Mouse (Mus musculus): Measurements from ENCODE around the gene Cpm. TPM values are rescaled to one million over a fixed set of nuclear protein-coding genes. Genes with fewer than 3 reads are reported as not detected.
"Not testable (repeated sequence)": the region's sequence is repeated elsewhere in the genome, so short reads cannot be mapped to it uniquely, and the experiment has no call there.

Gene Cpm
- total RNA-seq, 1 experiment from 2014 or later = 4.2 TPM

DNA sequence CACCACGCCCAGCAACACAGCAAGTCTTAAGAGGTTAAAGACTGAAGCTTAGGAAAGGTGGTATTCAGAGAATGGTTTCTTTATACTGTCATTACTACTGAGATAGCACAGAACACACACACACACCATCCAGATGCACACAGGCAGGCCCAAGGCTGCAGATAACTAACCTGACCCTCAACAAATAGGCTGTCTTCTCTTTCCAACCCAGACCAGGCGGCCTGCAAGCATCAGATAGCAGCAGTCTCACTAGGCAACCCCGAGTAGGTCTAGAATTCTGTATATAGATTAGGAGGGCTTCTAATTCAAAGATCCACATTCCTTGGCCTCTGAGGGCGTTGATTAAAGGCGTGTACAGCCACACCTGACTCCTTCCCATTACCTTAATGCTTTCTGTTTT lies 102.9 kb downstream of the Cpm start:
- no peak for ATAC-seq (replicated peaks; ENCODE audit: insufficient number of reproducible peaks, low FRiP score, low TSS enrichment, poor library complexity, severe bottlenecking)

DNA sequence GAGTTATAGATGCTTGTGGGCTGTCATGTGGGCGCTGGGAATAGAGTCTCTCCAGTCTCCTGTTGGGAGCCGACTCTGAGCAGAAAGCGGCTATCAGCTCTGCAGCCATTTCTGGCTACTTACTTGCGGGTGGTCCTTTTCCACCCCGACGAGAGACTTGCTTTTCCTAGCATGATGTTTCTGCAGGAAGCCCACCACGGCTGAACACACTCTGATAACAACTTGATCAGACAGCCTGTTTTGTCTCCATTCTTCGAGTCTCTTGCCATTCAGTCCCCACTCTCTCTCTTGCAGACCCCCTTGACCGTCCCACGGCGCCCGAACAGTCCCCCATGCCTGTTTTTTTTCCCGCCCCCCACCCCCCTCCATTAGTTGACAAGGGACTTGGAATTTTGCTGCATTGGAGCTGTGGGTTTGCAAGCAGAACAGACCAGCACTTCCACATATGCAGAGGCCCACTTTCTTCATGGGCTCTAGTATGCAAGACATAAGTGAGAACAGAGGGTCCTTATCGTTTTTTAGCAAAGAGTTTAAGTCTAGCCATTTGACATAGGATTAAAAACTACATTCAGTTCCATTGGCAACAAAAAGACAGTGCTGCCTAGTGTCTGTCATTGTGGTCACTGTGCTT lies 103.8 kb downstream of the Cpm start:
- no peak for ATAC-seq (replicated peaks; ENCODE audit: insufficient number of reproducible peaks, low FRiP score, low TSS enrichment, poor library complexity, severe bottlenecking)

DNA sequence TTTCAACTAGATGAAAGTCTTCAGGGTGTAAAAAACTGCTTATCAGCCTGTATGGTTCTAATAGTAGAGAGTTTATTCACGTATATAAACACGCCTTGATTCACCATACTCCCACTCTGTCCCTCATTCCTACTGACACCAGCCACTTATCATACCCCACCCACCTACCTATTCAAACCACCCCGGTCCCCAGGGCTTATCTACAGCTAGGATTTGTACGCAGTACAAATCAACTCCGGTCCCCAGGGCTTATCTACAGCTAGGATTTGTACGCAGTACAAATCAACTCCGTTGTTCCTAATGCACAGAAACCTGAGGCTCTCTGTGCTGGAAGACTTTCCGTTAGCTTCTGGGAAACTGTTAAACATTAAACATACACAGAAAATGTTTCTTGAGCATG lies 104.3 kb downstream of the Cpm start:
- not testable (repeated sequence) for ATAC-seq (replicated peaks; ENCODE audit: insufficient number of reproducible peaks, low FRiP score, low TSS enrichment, poor library complexity, severe bottlenecking)

DNA sequence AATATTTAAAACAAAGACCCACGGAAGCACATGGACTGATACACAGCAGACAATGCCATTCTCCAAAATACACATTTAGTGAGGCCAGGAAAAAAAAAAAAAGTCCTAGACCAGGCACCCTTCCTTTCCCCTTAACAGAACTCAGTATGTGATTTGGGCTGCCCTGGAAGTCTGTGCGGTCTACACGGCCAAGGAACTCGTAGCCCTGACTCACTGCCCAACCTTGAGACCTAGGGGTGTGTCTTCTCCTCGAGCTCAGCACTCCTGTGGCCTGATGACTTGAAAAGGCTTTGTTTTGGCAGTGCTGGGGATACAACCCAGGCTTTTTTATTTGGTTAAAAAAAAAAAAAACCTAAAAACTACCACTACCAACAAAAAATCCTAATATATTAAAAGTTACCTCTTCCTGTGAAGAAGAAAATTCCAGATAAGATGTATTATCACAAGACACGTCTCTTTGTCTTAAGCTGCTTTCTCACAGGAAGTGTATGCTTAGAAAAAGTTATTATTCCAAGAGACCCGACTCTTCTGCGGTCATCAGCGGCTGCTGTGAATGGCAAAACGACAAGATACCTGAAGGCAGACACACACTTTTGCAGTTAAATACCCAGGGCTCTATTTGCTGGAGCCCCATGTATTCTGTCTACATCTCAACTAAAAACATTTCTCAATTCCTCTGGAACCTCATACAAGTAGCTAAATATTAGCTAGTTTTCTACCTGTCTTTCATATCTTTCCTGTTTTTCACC lies 105.0 kb downstream of the Cpm start:
- ATAC-seq (replicated peaks; ENCODE audit: insufficient number of reproducible peaks, low FRiP score, low TSS enrichment, poor library complexity, severe bottlenecking) = not testable (repeated sequence)

DNA sequence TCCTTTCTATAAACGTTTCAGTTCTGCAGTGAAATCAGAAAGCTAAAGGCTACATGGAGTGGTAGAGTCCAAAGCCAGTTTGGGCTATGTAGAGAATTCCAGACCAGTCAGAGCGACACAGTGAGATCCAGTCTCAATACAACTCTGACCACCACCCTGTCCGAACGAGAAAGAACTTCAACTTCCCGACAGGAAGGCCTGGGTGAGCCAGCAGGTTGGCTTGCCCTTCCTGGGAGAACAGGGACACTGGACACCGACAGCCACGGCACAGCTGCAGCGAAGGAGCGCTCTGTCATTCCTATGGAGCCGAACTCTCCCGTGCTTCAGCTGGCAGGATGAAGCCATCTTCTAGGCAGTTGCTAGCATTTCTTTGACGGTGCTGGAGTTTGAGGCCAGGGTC lies 106.1 kb downstream of the Cpm start:
- ATAC-seq (replicated peaks; ENCODE audit: insufficient number of reproducible peaks, low FRiP score, low TSS enrichment, poor library complexity, severe bottlenecking) = not testable (repeated sequence)

DNA sequence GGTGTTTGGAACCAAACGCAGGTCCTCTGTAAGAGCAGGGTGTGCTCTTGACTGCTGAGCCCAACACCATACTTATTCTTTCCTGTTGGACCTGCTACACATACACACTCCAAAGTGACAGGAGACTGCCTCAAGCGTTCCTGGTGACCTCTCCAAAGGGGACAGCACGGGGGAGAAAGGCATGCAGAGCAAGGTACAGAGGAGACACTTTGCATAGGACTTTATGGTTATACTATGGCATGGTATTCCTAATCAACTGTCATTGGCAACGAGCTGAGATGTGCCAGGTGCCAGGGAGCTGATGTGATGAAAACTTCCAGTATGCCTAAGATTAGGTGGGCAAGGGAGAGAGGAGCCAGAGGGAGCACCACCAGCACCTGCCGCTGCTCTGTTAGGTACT lies 107.3 kb downstream of the Cpm start:
- ATAC-seq (replicated peaks; ENCODE audit: insufficient number of reproducible peaks, low FRiP score, low TSS enrichment, poor library complexity, severe bottlenecking) = no peak

Other genes starting within 250 kb of the Cpm start
- 73.2 to 128 TPM (median 73.7 TPM) in 3 replicates for gene Cpsf6, start 249.5 kb upstream of the Cpm start, total RNA-seq (2017)
- gene Mdm2, start 81.3 kb downstream of the Cpm start, total RNA-seq (2017) = 159 to 175 TPM (median 170 TPM) in 3 replicates
- gene Slc35e3, start 116.9 kb downstream of the Cpm start, total RNA-seq (2017) = 18.0 to 20.6 TPM (median 20.0 TPM) in 3 replicates
- gene Nup107, start 163.2 kb downstream of the Cpm start, total RNA-seq (2017) = 62.6 to 83.6 TPM (median 77.5 TPM) in 3 replicates
- gene Rap1b, start 216.5 kb downstream of the Cpm start, total RNA-seq (2017) = 807 to 1,253 TPM (median 1,136 TPM) in 3 replicates

All from monocyte, adult 5-6 weeks (primary cell).